Mouse (Mus musculus) testis, adult 2 months (tissue): ENCODE measurements around the gene Fbxo31. TPM values are rescaled to one million over a fixed set of nuclear protein-coding genes. Genes with fewer than 3 reads are reported as not detected.

Source experiments
- H3K27ac ChIP-seq: fragments of 200-500 bp; 2 replicates; pipeline ENCODE4 v1.5.1; 2012; ENCODE audit warnings: low read depth, low read length; ENCODE audit not compliant: control insufficient read depth, insufficient read depth
- H3K27me3 ChIP-seq: fragments of 200-500 bp; 2 replicates; pipeline ENCODE4 v1.6.1; 2012; ENCODE audit warnings: mild to moderate bottlenecking, low read length, moderate library complexity; ENCODE audit not compliant: control insufficient read depth, insufficient read depth
- H3K36me3 ChIP-seq: fragments of 200-500 bp; 2 replicates; pipeline ENCODE4 v1.6.1; 2012; ENCODE audit warnings: mild to moderate bottlenecking, low read length; ENCODE audit not compliant: control insufficient read depth, insufficient read depth
- H3K4me1 ChIP-seq: fragments of 200-500 bp; 2 replicates; pipeline ENCODE4 v1.6.1; 2012; ENCODE audit warnings: low read length; ENCODE audit not compliant: control insufficient read depth, insufficient read depth
- H3K4me3 ChIP-seq: fragments of 200-500 bp; 2 replicates; pipeline ENCODE4 v1.5.1; 2012; ENCODE audit warnings: low read depth, mild to moderate bottlenecking, low read length, moderate library complexity, mixed read lengths; ENCODE audit not compliant: control insufficient read depth
- CTCF ChIP-seq: fragments of 200-500 bp; IDR thresholded peaks from 2 replicates; pipeline ENCODE4 v1.5.1; 2012; ENCODE audit warnings: low read depth, mild to moderate bottlenecking, inconsistent platforms, low read length, moderate library complexity; ENCODE audit not compliant: control insufficient read depth, insufficient read depth, insufficient replicate concordance
- POLR2A ChIP-seq: fragments of 200-500 bp; IDR thresholded peaks from 2 replicates; pipeline ENCODE4 v1.6.1; 2012; ENCODE audit warnings: low read depth, mild to moderate bottlenecking, inconsistent platforms, low read length, moderate library complexity; ENCODE audit not compliant: control insufficient read depth
- polyA plus RNA-seq: library from polyadenylated mRNA; depleted of rRNA; stranded (reverse); fragments of >200 nt; gene quantifications from 2 replicates; pipeline ENCODE4 v1.2.3, GENCODE M21; 2012

Gene Fbxo31
- polyA plus RNA-seq, 1 experiment: 6.8 TPM

DNA sequence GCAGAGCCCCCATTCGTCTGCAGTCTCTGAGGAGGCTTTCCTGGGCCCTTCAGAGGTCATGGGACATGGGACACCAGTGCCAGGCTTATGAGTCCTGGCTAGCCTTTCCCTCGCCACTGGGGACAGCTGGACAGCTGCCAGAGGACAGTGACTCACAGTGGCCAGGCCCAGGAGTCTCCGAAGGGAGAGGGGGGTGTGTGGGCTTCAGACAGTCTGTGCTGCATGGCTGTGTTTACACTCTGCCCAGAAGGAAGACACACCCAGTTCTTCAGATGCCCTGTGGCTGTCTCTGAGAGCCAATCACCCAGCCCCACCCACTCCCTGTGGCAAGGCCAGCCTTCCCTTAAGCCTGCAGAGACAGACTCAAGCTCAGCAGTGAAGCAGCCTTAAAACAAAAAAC, 5.3 kb downstream of the Fbxo31 start:
- Histone ChIP-seq H3K4me1 (peaks cover 10% of the 10 kb centered on the region), H3K4me3 (no peak overlapping the region), H3K27me3 (no peaks in the 10 kb centered on the region), H3K36me3 (no peaks in the 10 kb centered on the region), H3K27ac (no peak overlapping the region)
- TF ChIP-seq CTCF: no peak
- TF ChIP-seq POLR2A: no peak

DNA sequence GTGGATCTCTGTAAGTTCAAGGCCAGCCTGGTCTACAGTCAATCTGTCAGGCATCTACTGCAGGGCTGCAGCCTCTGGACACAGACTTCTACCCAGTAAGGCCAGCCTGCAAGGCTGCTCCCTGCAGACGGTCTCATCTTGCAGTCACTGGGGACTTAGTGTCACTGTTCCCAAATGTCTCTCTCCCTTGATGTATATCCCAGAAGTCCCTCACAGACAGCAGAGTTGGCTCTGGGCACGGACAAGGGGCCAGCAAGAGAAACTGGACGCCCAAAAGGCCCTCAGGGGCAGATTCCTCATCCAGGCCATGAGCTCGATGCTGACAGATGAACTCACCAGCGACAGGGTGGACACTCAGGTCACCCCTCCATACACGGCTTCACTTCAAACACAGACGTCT, 6.5 kb downstream of the Fbxo31 start:
- no peak for TF ChIP-seq POLR2A
- peaks cover 2% of the 10 kb centered on the region for H3K4me1 ChIP-seq
- no peaks in the 10 kb centered on the region for H3K36me3 ChIP-seq
- H3K27ac ChIP-seq: no peak overlapping the region
- H3K27me3 ChIP-seq: no peaks in the 10 kb centered on the region
- no peak overlapping the region for H3K4me3 ChIP-seq

DNA sequence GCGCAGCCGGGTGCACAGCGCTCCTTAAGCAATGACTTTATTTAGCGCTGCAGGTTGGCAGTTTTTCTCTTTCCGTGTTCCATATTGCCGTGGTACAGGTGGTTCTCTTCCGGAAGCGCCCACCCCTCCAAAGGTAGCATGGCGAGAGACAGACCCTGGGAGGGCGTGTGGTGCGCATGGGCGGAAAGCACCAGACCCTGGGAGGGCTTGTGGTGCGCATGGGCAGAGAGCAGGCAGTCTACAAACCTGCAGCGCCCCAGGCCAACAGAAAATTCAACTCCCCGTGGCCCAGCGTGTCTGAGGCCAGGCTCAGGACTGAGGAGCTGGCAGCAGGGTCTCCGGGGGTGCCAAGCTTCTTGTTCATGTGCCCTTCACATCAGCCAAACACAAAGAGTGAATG, 7.8 kb downstream of the Fbxo31 start:
- no peak overlapping the region for H3K27ac ChIP-seq

DNA sequence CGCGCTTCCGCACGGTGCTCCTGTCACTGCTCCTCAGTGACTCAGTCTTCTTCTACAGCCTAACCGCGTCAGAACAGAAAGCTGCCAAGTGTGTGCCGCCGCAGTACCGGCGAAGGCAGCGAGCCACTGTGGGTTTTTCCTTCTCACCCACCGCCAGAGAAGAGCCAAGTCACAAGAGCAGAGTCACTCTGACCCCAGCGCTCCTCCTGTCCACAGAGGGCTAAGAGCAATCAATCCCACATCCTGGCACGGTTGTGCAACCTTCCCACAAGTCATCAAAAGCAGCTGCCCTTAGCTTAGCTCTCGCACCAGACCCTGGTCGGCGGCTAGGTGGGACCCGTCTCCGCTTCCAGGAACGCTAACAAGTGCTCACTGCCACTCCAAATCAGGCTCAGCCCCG, 8.3 kb downstream of the Fbxo31 start:
- Histone ChIP-seq H3K4me1 (peaks cover 2% of the 10 kb centered on the region), H3K36me3 (no peaks in the 10 kb centered on the region), H3K4me3 (no peak overlapping the region; the same call in 1 of the 2 replicates), H3K27me3 (no peaks in the 10 kb centered on the region), H3K27ac (no peak overlapping the region)
- TF ChIP-seq POLR2A (no peak), CTCF (no peak)

More for the DNA sequence above, 7.8 kb downstream of the Fbxo31 start:
- TF ChIP-seq POLR2A: no peak
- Histone ChIP-seq H3K4me1 (peaks cover 2% of the 10 kb centered on the region), H3K36me3 (no peaks in the 10 kb centered on the region), H3K27me3 (no peaks in the 10 kb centered on the region), H3K4me3 (no peak overlapping the region; the same call in 1 of the 2 replicates)

DNA sequence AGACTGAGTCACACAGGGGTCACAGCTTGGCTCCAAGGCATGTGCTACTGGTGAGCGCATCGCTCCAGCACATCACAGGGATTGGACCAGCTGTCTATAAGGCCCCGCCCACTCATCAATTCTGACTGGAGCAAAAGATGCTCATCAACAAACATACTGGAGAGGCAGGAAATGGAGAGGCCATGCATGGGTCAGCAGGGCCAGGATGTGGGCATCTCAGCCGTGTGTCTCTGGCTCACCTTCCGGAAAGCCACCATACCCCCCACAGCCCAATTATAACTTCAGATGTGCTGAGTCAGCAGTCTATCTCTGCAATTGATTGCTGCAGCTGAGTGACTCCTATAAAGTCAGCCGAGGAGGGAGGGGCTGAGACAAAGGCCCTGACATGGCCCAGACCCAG, 10.3 kb downstream of the Fbxo31 start:
- Histone ChIP-seq H3K4me1 (peaks cover 4% of the 10 kb centered on the region), H3K27me3 (no peaks in the 10 kb centered on the region), H3K4me3 (no peak overlapping the region), H3K36me3 (no peaks in the 10 kb centered on the region), H3K27ac (no peak overlapping the region)
- no peak for TF ChIP-seq CTCF
- no peak for TF ChIP-seq POLR2A

DNA sequence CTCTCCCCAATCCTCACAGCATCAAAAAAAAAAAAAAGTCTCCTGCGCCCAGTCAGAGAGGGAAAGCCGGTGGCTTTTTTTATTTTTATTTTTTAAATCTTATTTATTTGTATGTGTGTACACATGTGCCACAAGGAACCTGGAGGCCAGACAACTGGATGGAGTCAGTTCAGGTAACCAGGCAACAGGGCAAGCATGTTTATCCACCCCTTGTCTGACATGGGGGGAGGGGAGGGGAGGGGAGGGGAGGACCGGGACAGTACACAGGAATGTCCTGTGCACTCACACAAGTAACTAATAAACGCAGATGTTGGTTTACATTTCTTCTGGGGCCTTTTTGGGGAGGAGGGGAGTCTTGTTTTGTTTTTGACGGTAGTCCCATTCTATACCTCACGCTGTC, 14.9 kb downstream of the Fbxo31 start:
- H3K27ac ChIP-seq: no peak overlapping the region
- no peaks in the 10 kb centered on the region for H3K36me3 ChIP-seq
- TF ChIP-seq POLR2A (no peak), CTCF (no peak)
- peaks cover 6% of the 10 kb centered on the region for H3K4me1 ChIP-seq
- no peaks in the 10 kb centered on the region for H3K27me3 ChIP-seq
- no peak overlapping the region for H3K4me3 ChIP-seq

DNA sequence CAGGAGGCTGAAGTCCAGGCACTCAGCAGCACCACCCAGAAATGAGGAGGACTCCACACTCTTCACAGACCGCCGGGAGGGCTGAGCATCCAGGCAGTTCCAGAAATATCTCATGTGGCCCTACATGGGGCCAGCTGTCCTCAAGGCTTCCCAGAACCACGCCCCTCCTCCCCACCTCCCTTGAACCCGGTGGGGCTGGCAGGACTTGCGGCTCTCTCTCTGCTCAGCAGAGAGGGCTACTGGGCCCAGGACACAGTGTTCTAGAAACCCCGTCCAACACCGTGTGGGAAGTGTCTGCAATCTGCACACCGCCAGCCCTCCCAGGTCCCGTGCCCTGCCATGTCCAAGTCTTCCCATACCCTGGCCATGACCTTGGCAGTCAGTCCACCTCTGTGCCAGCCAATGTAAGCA, 15.7 kb downstream of the Fbxo31 start:
- no peaks in the 10 kb centered on the region for H3K36me3 ChIP-seq
- H3K27ac ChIP-seq: peak overlapping the region; percentile 84
- H3K4me3 ChIP-seq: no peak overlapping the region
- H3K4me1 ChIP-seq: peaks cover 6% of the 10 kb centered on the region
- TF ChIP-seq CTCF (no peak), POLR2A (no peak)
- H3K27me3 ChIP-seq: no peaks in the 10 kb centered on the region

DNA sequence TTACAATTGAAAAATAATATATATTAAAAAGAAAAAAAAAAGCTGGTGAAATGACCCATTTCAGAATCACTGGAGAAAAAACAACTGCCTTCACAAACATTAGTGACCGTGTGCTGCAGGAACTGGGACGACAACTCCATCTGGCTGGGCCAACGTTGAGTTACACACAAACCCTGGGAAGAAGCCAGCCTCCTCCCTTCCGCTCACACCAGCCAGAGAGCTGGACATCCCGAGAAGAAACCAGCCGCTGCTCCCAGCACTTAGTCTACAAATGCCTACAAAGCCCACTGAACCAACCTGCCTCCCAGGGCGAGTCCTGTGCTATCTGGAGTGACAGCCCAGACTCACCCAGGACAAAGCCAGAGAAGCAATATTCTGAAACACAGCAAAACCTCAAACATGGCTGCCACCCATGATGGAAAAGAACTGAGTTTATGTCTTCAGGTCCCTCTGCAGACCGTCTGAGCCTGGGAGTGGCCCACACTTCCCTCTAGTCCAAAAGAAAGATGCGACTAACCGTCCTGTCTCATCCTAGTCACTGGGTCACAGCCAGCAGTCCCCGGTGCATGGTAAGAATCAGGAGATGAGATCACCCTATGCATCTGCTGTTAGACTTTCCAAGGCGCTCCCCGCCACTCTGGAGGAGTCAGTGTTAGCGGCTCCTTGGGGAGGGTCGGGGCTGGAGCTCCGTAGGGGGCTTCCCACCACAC, 16.8 kb downstream of the Fbxo31 start:
- TF ChIP-seq CTCF (no peak), POLR2A (no peak)
- Histone ChIP-seq H3K27ac (peak overlapping the region; percentile 79), H3K27me3 (no peaks in the 10 kb centered on the region), H3K4me3 (no peak overlapping the region), H3K36me3 (no peaks in the 10 kb centered on the region), H3K4me1 (peaks cover 6% of the 10 kb centered on the region; the same call in 1 of the 2 replicates)
